Mouse (Mus musculus): ENCODE measurements around the gene Sesn1.

The Sesn1 gene

GRCm38 (mm10) chr10:41875624-41876023, 65.9 kb downstream of the Sesn1 start:
- DNase-seq: no peak

GRCm38 (mm10) chr10:41878344-41878743, 68.6 kb downstream of the Sesn1 start:
- no peak for DNase-seq

- DNase-seq: no peak
Observed at GRCm38 (mm10) chr10:41879675-41880074, 69.9 kb downstream of the Sesn1 start.

- DNase-seq: no peak
Observed at GRCm38 (mm10) chr10:41880206-41880605, 70.5 kb downstream of the Sesn1 start.

- DNase-seq: no peak
Observed at GRCm38 (mm10) chr10:41880777-41881176, 71.0 kb downstream of the Sesn1 start.

- DNase-seq: no peak
Observed at GRCm38 (mm10) chr10:41881438-41881837, 71.7 kb downstream of the Sesn1 start.

GRCm38 (mm10) chr10:41883741-41884575, 74.2 kb downstream of the Sesn1 start:
- no peak for DNase-seq

- DNase-seq: peak; percentile 92
Observed at GRCm38 (mm10) chr10:41887080-41887821, 77.5 kb downstream of the Sesn1 start.

GRCm38 (mm10) chr10:41888365-41888941, 78.7 kb downstream of the Sesn1 start:
- DNase-seq: no peak

GRCm38 (mm10) chr10:41889566-41889965, 79.8 kb downstream of the Sesn1 start:
- no peak for DNase-seq

- no peak for DNase-seq
Observed at GRCm38 (mm10) chr10:41890537-41890936, 80.8 kb downstream of the Sesn1 start.

GRCm38 (mm10) chr10:41891312-41891711, 81.6 kb downstream of the Sesn1 start:
- no peak for DNase-seq

GRCm38 (mm10) chr10:41893433-41894411, 84.0 kb downstream of the Sesn1 start:
- DNase-seq: no peak

GRCm38 (mm10) chr10:41896425-41896824, 86.7 kb downstream of the Sesn1 start:
- DNase-seq: no peak

- DNase-seq: no peak
Observed at GRCm38 (mm10) chr10:41896865-41897264, 87.1 kb downstream of the Sesn1 start.

- DNase-seq: no peak
Observed at GRCm38 (mm10) chr10:41901456-41901855, 91.7 kb downstream of the Sesn1 start.

- no peak for DNase-seq
Observed at GRCm38 (mm10) chr10:41901864-41902263, 92.1 kb downstream of the Sesn1 start.

GRCm38 (mm10) chr10:41907473-41907872, 97.7 kb downstream of the Sesn1 start:
- DNase-seq: no peak

GRCm38 (mm10) chr10:41907950-41908349, 98.2 kb downstream of the Sesn1 start:
- no peak for DNase-seq

- no peak for DNase-seq
Observed at GRCm38 (mm10) chr10:41908899-41909298, 99.2 kb downstream of the Sesn1 start.

GRCm38 (mm10) chr10:41912290-41912994, 102.7 kb downstream of the Sesn1 start:
- DNase-seq: no peak

- DNase-seq: no peak
Observed at GRCm38 (mm10) chr10:41926726-41927125, 117.0 kb downstream of the Sesn1 start.
